Mouse (Mus musculus) heart, adult 2 months (tissue): ENCODE data around the gene Abhd12. TPM values are rescaled to one million over a fixed set of nuclear protein-coding genes. Genes with fewer than 3 reads are reported as not detected.

Source experiments
- DNase-seq, 2 experiments: peaks; one replicate each; pipeline ENCODE4 v3.0.0; 2021
- H3K27ac ChIP-seq: fragments of 200-600 bp; 2 replicates; pipeline ENCODE4 v1.8.1; 2022
- H3K27me3 ChIP-seq: fragments of 200-500 bp; 2 replicates; pipeline ENCODE4 v1.6.1; 2012; ENCODE audit warnings: mild to moderate bottlenecking, low read length, inconsistent platforms, mixed read lengths; ENCODE audit not compliant: control insufficient read depth, insufficient read depth
- H3K36me3 ChIP-seq: fragments of 200-500 bp; 2 replicates; pipeline ENCODE4 v1.6.1; 2012; ENCODE audit warnings: low read length, inconsistent platforms; ENCODE audit not compliant: control insufficient read depth, insufficient read depth
- H3K4me1 ChIP-seq: fragments of 200-500 bp; 2 replicates; pipeline ENCODE4 v1.6.1; 2011; ENCODE audit warnings: low read length; ENCODE audit not compliant: control insufficient read depth, insufficient read depth
- H3K4me3 ChIP-seq: fragments of 200-600 bp; 2 replicates; pipeline ENCODE4 v1.8.1; 2022
- H3K79me2 ChIP-seq: fragments of 200-500 bp; replicated peaks from 2 replicates; pipeline ENCODE4 v1.6.1; 2012; ENCODE audit warnings: mild to moderate bottlenecking, inconsistent platforms, low read length, moderate library complexity, mixed read lengths; ENCODE audit not compliant: control insufficient read depth, insufficient read depth
- H3K9ac ChIP-seq: fragments of 200-500 bp; 2 replicates; pipeline ENCODE4 v1.6.1; 2012; ENCODE audit warnings: low read depth, mild to moderate bottlenecking, control low read depth, inconsistent platforms, low read length, mixed read lengths
- CTCF ChIP-seq: fragments of 200-600 bp; IDR thresholded peaks from 2 replicates; pipeline ENCODE4 v1.8.1; 2022; ENCODE audit warnings: antibody characterized with exemption, mild to moderate bottlenecking, moderate library complexity
- EP300 ChIP-seq: fragments of 200-500 bp; IDR thresholded peaks from 2 replicates; pipeline ENCODE4 v1.6.1; 2011; ENCODE audit warnings: low read depth, low read length, control low read depth; ENCODE audit not compliant: insufficient read depth
- POLR2A ChIP-seq: fragments of 200-500 bp; IDR thresholded peaks from 2 replicates; pipeline ENCODE4 v1.6.1; 2011; ENCODE audit warnings: mild to moderate bottlenecking, low read depth, low read length, control low read depth; ENCODE audit not compliant: insufficient read depth
- WGBS: fragments of 180-500 bp; shearing (Covaris S2); methylation state at CpG from one replicate; pipeline ENCODE4 v1.1.7; 2018; 5-methylcytosine and 5-hydroxymethylcytosine counted together
- intact Hi-C: fragments of 180-260 bp; cut with DNase I; formaldehyde crosslinking; loops from one replicate; pipeline ENCODE4 v1.15.1; 2025
- polyA plus RNA-seq: library from polyadenylated mRNA; depleted of rRNA; stranded (reverse); fragments of >200 nt; gene quantifications from 2 replicates; pipeline ENCODE4 v1.2.3, GENCODE M21; 2012
- total RNA-seq, 2 experiments: library from RNA; stranded (reverse); gene quantifications; 2 replicates each; pipeline ENCODE4 v1.2.3; 2021

The Abhd12 gene
- total and polyA plus RNA-seq, 3 experiments = 37.6 to 51.2 (median 47.7) TPM

DNA sequence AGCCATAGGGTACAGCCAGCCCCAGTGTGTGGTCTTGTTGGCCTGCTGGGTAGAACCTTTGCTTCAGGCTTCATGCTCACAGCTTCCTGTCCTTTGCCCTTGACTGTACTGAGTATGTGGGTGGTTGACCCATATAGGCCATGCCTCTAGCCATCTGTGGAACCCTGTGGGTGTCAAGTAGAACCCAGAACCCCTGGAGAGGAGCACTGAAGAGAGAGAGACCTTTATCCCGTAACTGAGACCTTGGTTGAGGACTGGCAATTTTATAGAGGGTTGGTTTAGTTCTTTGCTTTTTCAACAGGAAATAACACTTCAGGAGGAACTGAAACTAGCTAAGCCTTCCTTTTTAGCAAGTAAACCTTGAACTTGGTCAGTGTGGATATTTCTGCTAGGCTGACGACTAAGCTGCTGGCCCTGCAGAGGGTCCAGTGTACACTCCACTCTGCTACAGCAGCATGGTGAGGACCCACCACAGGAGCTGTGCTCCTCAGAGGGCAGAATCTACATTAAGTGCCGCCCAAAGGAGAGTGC lies 73.6 kb downstream of the Abhd12 start:
- TF ChIP-seq EP300 = no peak
- no peak for TF ChIP-seq POLR2A
- TF ChIP-seq CTCF = no peak
- H3K27ac ChIP-seq = peak overlapping the region; percentile 23; the same call in 1 of the 2 replicates

DNA sequence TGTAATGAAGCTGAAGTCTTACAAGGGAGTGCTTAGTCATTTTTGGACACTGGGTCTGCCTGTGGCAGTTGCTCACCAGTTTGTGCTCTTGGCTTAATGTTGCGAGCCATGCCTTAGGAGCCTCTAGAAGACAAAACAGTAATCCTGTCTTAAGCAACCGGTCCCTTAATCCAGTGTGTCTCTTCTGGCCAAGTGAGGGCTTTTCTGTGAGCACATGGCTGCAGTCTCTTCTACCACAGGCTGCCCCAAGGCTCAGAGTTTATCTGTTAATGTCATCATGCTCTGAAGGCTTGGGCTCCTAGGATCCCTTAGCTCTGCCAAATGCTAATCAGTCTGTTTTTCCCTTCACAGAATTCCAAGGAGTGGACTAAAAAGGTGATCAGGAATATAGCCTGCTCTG lies 74.5 kb downstream of the Abhd12 start:
- intact Hi-C loops = loop anchor here (5.0 kb wide), 1 partner anchor 72 kb away; the partner anchor contains the start of gene Abhd12
- TF ChIP-seq POLR2A = no peak
- no peak for TF ChIP-seq EP300
- TF ChIP-seq CTCF = no peak
- WGBS = 93% methylated on average over 2 of the region's 2 CpGs
- Histone ChIP-seq H3K27me3 (no peaks in the 10 kb centered on the region), H3K27ac (no peak overlapping the region), H3K4me1 (peaks cover 1% of the 10 kb centered on the region; the same call in 1 of the 2 replicates), H3K36me3 (peaks cover 3% of the 10 kb centered on the region), H3K4me3 (no peak overlapping the region), H3K9ac (no peak overlapping the region), H3K79me2 (no peaks in the 10 kb centered on the region)
- no peak for DNase-seq

More for the DNA sequence above, 73.6 kb downstream of the Abhd12 start:
- intact Hi-C loops = loop anchor here (5.0 kb wide), 1 partner anchor 71 kb away; the partner anchor contains the start of gene Abhd12
- H3K79me2 ChIP-seq = no peaks in the 10 kb centered on the region
- no peak overlapping the region for H3K4me3 ChIP-seq
- no peak for DNase-seq
- H3K36me3 ChIP-seq = peaks cover 3% of the 10 kb centered on the region; the same call in 1 of the 2 replicates
- no peak overlapping the region for H3K9ac ChIP-seq
- no peaks in the 10 kb centered on the region for H3K27me3 ChIP-seq
- peaks cover 1% of the 10 kb centered on the region; the same call in 1 of the 2 replicates for H3K4me1 ChIP-seq
- 83% methylated on average over 3 of the region's 3 CpGs for WGBS

DNA sequence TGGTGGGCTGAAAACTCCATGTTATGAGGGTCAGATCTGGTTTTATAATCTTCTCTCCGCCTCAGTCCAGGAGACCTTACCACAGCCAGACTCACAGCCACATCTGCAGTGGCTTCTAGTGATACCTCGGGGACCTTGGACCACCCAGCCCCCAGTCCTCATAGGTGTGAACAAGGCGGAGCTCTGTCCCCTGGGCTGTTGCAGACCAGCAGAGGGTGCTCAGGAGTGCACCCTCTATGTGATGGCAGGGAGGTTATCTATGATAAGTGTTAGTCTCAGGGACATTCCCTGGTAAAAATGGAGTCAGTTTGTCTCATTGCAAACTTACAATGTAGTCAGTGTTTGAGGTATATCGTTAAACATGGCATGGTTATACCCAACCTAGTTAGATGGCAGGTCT lies 75.9 kb downstream of the Abhd12 start:
- Histone ChIP-seq H3K27me3 (no peaks in the 10 kb centered on the region), H3K9ac (no peak overlapping the region), H3K4me1 (peaks cover 1% of the 10 kb centered on the region; the same call in 1 of the 2 replicates), H3K36me3 (peaks cover 3% of the 10 kb centered on the region), H3K27ac (no peak overlapping the region), H3K79me2 (no peaks in the 10 kb centered on the region), H3K4me3 (no peak overlapping the region)
- TF ChIP-seq EP300 (no peak), CTCF (peak; percentile 42)
- no peak for DNase-seq
- intact Hi-C loops = no loop called here
- WGBS = 75% methylated on average over 4 of the region's 4 CpGs

DNA sequence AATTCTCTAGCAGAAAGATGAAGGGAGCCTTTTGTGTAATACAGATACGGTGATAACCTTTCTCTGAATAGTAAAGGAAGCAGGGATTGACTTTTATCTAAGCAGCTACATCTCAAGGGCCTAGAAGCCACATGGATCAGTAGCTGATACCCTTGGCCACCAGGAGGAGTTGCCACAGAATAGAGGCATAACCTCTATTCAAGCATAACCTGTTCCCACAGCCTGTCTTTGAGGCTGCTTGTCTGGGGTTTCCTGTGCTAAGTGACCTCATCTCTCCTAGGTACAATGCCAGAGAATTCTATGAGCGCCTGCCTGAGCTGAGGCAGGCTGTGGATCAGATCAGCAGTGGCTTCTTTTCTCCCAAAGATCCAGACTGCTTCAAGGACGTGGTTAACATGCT lies 76.4 kb downstream of the Abhd12 start:
- intact Hi-C loops = no loop called here
- Histone ChIP-seq H3K27ac (no peak overlapping the region), H3K4me1 (peaks cover 1% of the 10 kb centered on the region; the same call in 1 of the 2 replicates), H3K27me3 (no peaks in the 10 kb centered on the region), H3K36me3 (peaks cover 3% of the 10 kb centered on the region), H3K9ac (no peak overlapping the region), H3K4me3 (no peak overlapping the region), H3K79me2 (no peaks in the 10 kb centered on the region)
- no peak for DNase-seq
- TF ChIP-seq POLR2A (no peak), CTCF (0 out of 2 replicates have a peak, but pooled peaks have one; percentile 6)
- WGBS = 78% methylated on average over 3 of the region's 3 CpGs

DNA sequence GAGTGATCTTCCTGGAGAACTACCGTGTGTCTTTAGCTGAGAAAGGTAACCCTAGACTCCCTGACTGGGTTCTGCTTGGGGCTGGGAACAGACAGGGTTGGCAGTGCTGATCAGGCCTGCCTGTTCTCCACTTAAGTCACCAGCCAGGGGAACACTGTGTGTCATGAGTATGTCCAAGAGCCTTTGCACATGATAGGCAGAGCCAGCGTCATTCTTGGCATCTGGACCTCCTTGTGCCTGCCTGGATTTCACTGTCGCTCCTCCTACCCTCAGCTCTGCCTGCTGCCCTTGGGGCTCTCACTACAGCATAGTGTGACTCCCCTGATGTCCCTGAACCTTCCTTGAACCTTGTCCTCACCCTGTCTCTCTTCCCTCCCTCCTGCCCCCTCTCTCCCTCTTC lies 78.1 kb downstream of the Abhd12 start:
- DNase-seq = peak in 1 of 2 experiments; percentile 79
- no peak overlapping the region for H3K9ac ChIP-seq
- H3K36me3 ChIP-seq = peaks cover 3% of the 10 kb centered on the region
- peak overlapping the region; percentile 69 for H3K27ac ChIP-seq
- 49% methylated on average over 3 of the region's 3 CpGs for WGBS
- intact Hi-C loops = no loop called here
- peaks cover 1% of the 10 kb centered on the region; the same call in 1 of the 2 replicates for H3K4me1 ChIP-seq
- no peaks in the 10 kb centered on the region for H3K27me3 ChIP-seq
- H3K79me2 ChIP-seq = no peaks in the 10 kb centered on the region
- TF ChIP-seq CTCF (no peak), EP300 (peak; percentile 99), POLR2A (no peak; the same call in 1 of the 2 replicates)
- no peak overlapping the region for H3K4me3 ChIP-seq

DNA sequence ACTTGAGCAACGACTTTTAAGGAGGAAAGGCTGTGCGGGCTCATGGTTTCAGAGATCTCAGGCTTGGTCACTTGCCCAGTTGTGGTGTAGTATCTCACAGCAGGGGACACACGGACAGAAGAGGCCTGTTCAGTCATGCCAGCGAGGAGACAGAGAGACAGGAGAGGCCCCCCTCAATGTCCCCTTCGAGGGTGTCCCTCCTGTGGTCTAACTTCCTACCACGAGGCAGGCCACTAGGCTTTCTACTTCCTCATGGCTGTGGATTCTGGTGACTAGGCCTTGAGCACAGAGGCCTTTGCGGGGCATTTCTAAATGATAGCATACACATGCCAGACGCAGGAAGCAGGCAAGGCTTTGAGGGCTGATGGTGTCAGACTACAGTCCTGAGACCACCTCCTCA lies 81.6 kb downstream of the Abhd12 start:
- Histone ChIP-seq H3K36me3 (no peaks in the 10 kb centered on the region; the same call in none of the 2 replicates), H3K79me2 (no peaks in the 10 kb centered on the region), H3K27ac (no peak overlapping the region), H3K4me3 (no peak overlapping the region), H3K9ac (no peak overlapping the region), H3K27me3 (no peaks in the 10 kb centered on the region), H3K4me1 (peaks cover 1% of the 10 kb centered on the region; the same call in 1 of the 2 replicates)
- DNase-seq = no peak
- no peak for TF ChIP-seq CTCF
- no peak for TF ChIP-seq EP300
- no peak for TF ChIP-seq POLR2A
- WGBS = 60% methylated on average over 8 of the region's 8 CpGs
- intact Hi-C loops = no loop called here
